Mouse (Mus musculus) liver, adult 2 months (tissue): ENCODE results near the gene Rpa3.

ENCODE experiments used
- CTCF ChIP-seq: fragments of 200-500 bp; IDR thresholded peaks from 2 replicates; pipeline ENCODE4 v1.5.1; 2011; ENCODE audit warnings: low read depth, low read length, control low read depth
- POLR2A ChIP-seq: fragments of 200-500 bp; IDR thresholded peaks from 2 replicates; pipeline ENCODE4 v1.6.1; 2011; ENCODE audit warnings: low read length, control low read depth; ENCODE audit not compliant: insufficient read depth; ENCODE audit errors: extremely low read depth

GRCm38 (mm10) chr6:8227035-8227434 lies 31.9 kb downstream of the Rpa3 start:
- TF ChIP-seq CTCF (no peak), POLR2A (no peak)
